Mouse (Mus musculus) erythroblast, embryonic 14.5 days (primary cell): ENCODE data around the gene Gabrd.

ENCODE experiments used
- GATA1 ChIP-seq: IDR thresholded peaks from 2 replicates; pipeline ENCODE4 v1.6.1; 2012; ENCODE audit warnings: low read length, inconsistent platforms, mixed read lengths
- TAL1 ChIP-seq: IDR thresholded peaks from 3 replicates; pipeline ENCODE4 v1.6.1; 2012; ENCODE audit warnings: low read length, inconsistent platforms, mixed read lengths

DNA sequence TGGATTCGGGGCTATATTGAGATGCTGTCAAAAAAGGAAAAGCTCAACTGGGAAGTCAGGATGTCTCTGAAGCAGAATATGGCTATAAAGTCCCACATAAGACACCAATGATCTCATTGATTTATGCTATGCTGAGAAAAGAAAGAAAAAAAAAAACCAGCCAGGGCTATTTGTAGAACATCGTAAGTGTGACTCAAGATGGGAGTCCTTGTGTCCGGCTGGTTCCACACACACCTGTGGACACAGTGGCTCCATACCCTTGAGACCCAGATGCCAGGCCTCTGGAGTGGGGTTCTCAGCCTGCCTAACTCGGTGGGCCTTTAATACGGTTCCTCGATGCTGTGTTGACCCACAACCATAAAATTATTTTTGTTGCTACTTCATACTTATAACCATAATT is 14.2 kb upstream of the Gabrd start:
- TF ChIP-seq GATA1: no peak
- no peak for TF ChIP-seq TAL1
